Mouse (Mus musculus) B cell, adult 2 months (primary cell): ENCODE measurements around the gene Rbm4.
"Not testable (repeated sequence)": the region's sequence is repeated elsewhere in the genome, so short reads cannot be mapped to it uniquely, and the experiment has no call there.

Experiments used
- DNase-seq, 2 experiments: peaks; one replicate each; pipeline ENCODE4 v3.0.0; 2022

Gene Rbm4

GRCm38 (mm10) chr19:4795929-4796328, 2.2 kb upstream of the Rbm4 start:
- DNase-seq, result no peak

GRCm38 (mm10) chr19:4793281-4793830, 345 bp downstream of the Rbm4 start:
- DNase-seq, result no peak

GRCm38 (mm10) chr19:4786313-4786712, 7.4 kb downstream of the Rbm4 start:
- no peak for DNase-seq

- no peak for DNase-seq
These were observed 8.5 kb downstream of the Rbm4 start for GRCm38 (mm10) chr19:4785206-4785605.

GRCm38 (mm10) chr19:4782891-4783290, 10.8 kb downstream of the Rbm4 start:
- DNase-seq, result no peak

- no peak for DNase-seq
These were observed 20.9 kb downstream of the Rbm4 start for GRCm38 (mm10) chr19:4772785-4773184.

GRCm38 (mm10) chr19:4767507-4768148, 26.1 kb downstream of the Rbm4 start:
- DNase-seq, result no peak

GRCm38 (mm10) chr19:4762876-4763275, 30.8 kb downstream of the Rbm4 start:
- peak; percentile 7 to 8 for DNase-seq

- not testable (repeated sequence) for DNase-seq
These were observed 33.2 kb downstream of the Rbm4 start for GRCm38 (mm10) chr19:4760544-4760943.

- DNase-seq, result no peak
These were observed 36.8 kb downstream of the Rbm4 start for GRCm38 (mm10) chr19:4756921-4757320.

GRCm38 (mm10) chr19:4756193-4756911, 37.3 kb downstream of the Rbm4 start, which contains the start of gene Rbm4b:
Gene Rbm4b, plus strand, starts transcription at chr19:4756497.
- peak; percentile 97 to 98 for DNase-seq

GRCm38 (mm10) chr19:4755565-4756192, 38.0 kb downstream of the Rbm4 start:
- DNase-seq, result peak; percentile 92 to 94

GRCm38 (mm10) chr19:4749975-4750374, 43.7 kb downstream of the Rbm4 start:
- DNase-seq, result no peak

- no peak for DNase-seq
These were observed 45.2 kb downstream of the Rbm4 start for GRCm38 (mm10) chr19:4748493-4748892.

GRCm38 (mm10) chr19:4747631-4748312, 45.9 kb downstream of the Rbm4 start:
- no peak for DNase-seq

GRCm38 (mm10) chr19:4746611-4747010, 47.1 kb downstream of the Rbm4 start:
- no peak for DNase-seq

- no peak for DNase-seq
These were observed 48.0 kb downstream of the Rbm4 start for GRCm38 (mm10) chr19:4745681-4746080.

GRCm38 (mm10) chr19:4745057-4745456, 48.6 kb downstream of the Rbm4 start:
- DNase-seq, result no peak

- no peak for DNase-seq
These were observed 49.7 kb downstream of the Rbm4 start for GRCm38 (mm10) chr19:4744026-4744425.

GRCm38 (mm10) chr19:4743524-4743923, 50.2 kb downstream of the Rbm4 start:
- DNase-seq, result peak; percentile 13 to 16

- no peak for DNase-seq
These were observed 51.5 kb downstream of the Rbm4 start for GRCm38 (mm10) chr19:4742229-4742628.

- no peak for DNase-seq
These were observed 52.2 kb downstream of the Rbm4 start for GRCm38 (mm10) chr19:4741482-4741881.

- DNase-seq, result no peak
These were observed 53.9 kb downstream of the Rbm4 start for GRCm38 (mm10) chr19:4739762-4740161.
